Mouse (Mus musculus) C2C12 (cell line): Measurements from ENCODE around the gene Ercc2. TPM values are rescaled to one million over a fixed set of nuclear protein-coding genes. Genes with fewer than 3 reads are reported as not detected.

ENCODE experiments used
- H3K27me3 ChIP-seq: one replicate; pipeline ENCODE4 v1.6.1; 2011; ENCODE audit not compliant: control insufficient read depth, insufficient read depth, insufficient read length
- H3K36me3 ChIP-seq: one replicate; pipeline ENCODE4 v1.6.1; 2011; ENCODE audit not compliant: control insufficient read depth, insufficient read depth
- H3K4me3 ChIP-seq: one replicate; pipeline ENCODE4 v1.5.1; 2011; ENCODE audit warnings: mild to moderate bottlenecking, control low read depth; ENCODE audit not compliant: poor library complexity, insufficient read depth, severe bottlenecking
- H3K79me2 ChIP-seq: one replicate; pipeline ENCODE4 v1.6.1; 2011; ENCODE audit not compliant: control insufficient read depth, insufficient read depth
- H3K79me3 ChIP-seq: one replicate; pipeline ENCODE4 v1.6.1; 2011; ENCODE audit warnings: low read depth, control low read depth
- H3ac ChIP-seq: one replicate; pipeline ENCODE3; 2011; ENCODE audit warnings: low read depth; ENCODE audit not compliant: control insufficient read depth, insufficient read length
- CEBPB ChIP-seq: IDR thresholded peaks from one replicate; pipeline ENCODE4 v1.6.1; 2011; ENCODE audit warnings: low read depth, mild to moderate bottlenecking, control low read depth, moderate library complexity
- CTCF ChIP-seq: IDR thresholded peaks from one replicate; pipeline ENCODE4 v1.5.1; 2011; ENCODE audit not compliant: control insufficient read depth, insufficient read depth, insufficient read length
- FOSL1 ChIP-seq: IDR thresholded peaks from one replicate; pipeline ENCODE4 v1.8.0; 2011; ENCODE audit warnings: mild to moderate bottlenecking, low read length; ENCODE audit not compliant: poor library complexity, insufficient read depth, severe bottlenecking
- MAX ChIP-seq: IDR thresholded peaks from one replicate; pipeline ENCODE4 v1.6.1; 2011; ENCODE audit warnings: mild to moderate bottlenecking, control low read depth
- MYOD1 ChIP-seq: IDR thresholded peaks from one replicate; pipeline ENCODE4 v1.6.1; 2011; ENCODE audit warnings: low read depth; ENCODE audit not compliant: control insufficient read depth, insufficient read length
- MYOG ChIP-seq: IDR thresholded peaks from one replicate; pipeline ENCODE4 v1.6.1; 2011; ENCODE audit not compliant: control insufficient read depth, insufficient read length; ENCODE audit errors: extremely low read depth
- USF1 ChIP-seq: IDR thresholded peaks from one replicate; pipeline ENCODE4 v1.6.1; 2011; ENCODE audit warnings: low read depth, mild to moderate bottlenecking, control low read depth, moderate library complexity
- polyA plus RNA-seq: library from polyadenylated mRNA; unstranded; fragments of >200 nt; fragmentation: generic; extraction: Trizol; gene quantifications from one replicate; pipeline ENCODE4 v1.2.1, GENCODE M21; 2012; ENCODE audit warnings: missing spikeins

The Ercc2 gene
- polyA plus RNA-seq, 1 experiment: 9.7 TPM

GRCm38 (mm10) chr7:19426349-19426748 is 44.5 kb downstream of the Ercc2 start:
- TF ChIP-seq MAX (no peak), MYOD1 (no peak), CTCF (no peak), USF1 (no peak), MYOG (no peak), FOSL1 (no peak), CEBPB (no peak)
- H3K79me3 ChIP-seq: no peaks in the 10 kb centered on the region
- no peak overlapping the region for H3ac ChIP-seq
- H3K27me3 ChIP-seq: no peaks in the 10 kb centered on the region
- H3K4me3 ChIP-seq: no peak overlapping the region
- H3K79me2 ChIP-seq: no peaks in the 10 kb centered on the region
- no peaks in the 10 kb centered on the region for H3K36me3 ChIP-seq

GRCm38 (mm10) chr7:19426888-19427287 is 45.1 kb downstream of the Ercc2 start:
- Histone ChIP-seq H3K36me3 (no peaks in the 10 kb centered on the region), H3K79me2 (no peaks in the 10 kb centered on the region), H3ac (no peak overlapping the region), H3K27me3 (no peaks in the 10 kb centered on the region), H3K4me3 (no peak overlapping the region), H3K79me3 (no peaks in the 10 kb centered on the region)
- TF ChIP-seq USF1: peak; percentile 58
- TF ChIP-seq CTCF: no peak

- Histone ChIP-seq H3K79me3 (no peaks in the 10 kb centered on the region), H3K36me3 (peaks cover 2% of the 10 kb centered on the region), H3ac (no peak overlapping the region), H3K79me2 (no peaks in the 10 kb centered on the region), H3K27me3 (no peaks in the 10 kb centered on the region), H3K4me3 (no peak overlapping the region)
- TF ChIP-seq FOSL1 (no peak), CEBPB (no peak), MYOG (no peak), CTCF (no peak), USF1 (no peak), MAX (no peak), MYOD1 (no peak)
These were observed 46.3 kb downstream of the Ercc2 start for GRCm38 (mm10) chr7:19427999-19428650.

- H3K36me3 ChIP-seq: peaks cover 2% of the 10 kb centered on the region
- H3ac ChIP-seq: no peak overlapping the region
These were observed 47.9 kb downstream of the Ercc2 start for GRCm38 (mm10) chr7:19429726-19430125.

GRCm38 (mm10) chr7:19430402-19430801 is 48.6 kb downstream of the Ercc2 start:
- peaks cover 2% of the 10 kb centered on the region for H3K36me3 ChIP-seq
- no peaks in the 10 kb centered on the region for H3K79me2 ChIP-seq
- no peak for TF ChIP-seq FOSL1
- no peak for TF ChIP-seq USF1
- no peak for TF ChIP-seq MYOD1
- no peak for TF ChIP-seq MYOG
- no peak for TF ChIP-seq MAX
- no peak for TF ChIP-seq CEBPB
- no peak for TF ChIP-seq CTCF
- H3ac ChIP-seq: no peak overlapping the region
- no peaks in the 10 kb centered on the region for H3K27me3 ChIP-seq
- no peak overlapping the region for H3K4me3 ChIP-seq
- H3K79me3 ChIP-seq: no peaks in the 10 kb centered on the region

More at GRCm38 (mm10) chr7:19429726-19430125, 47.9 kb downstream of the Ercc2 start:
- no peaks in the 10 kb centered on the region for H3K27me3 ChIP-seq
- no peak overlapping the region for H3K4me3 ChIP-seq
- no peaks in the 10 kb centered on the region for H3K79me2 ChIP-seq
- H3K79me3 ChIP-seq: no peaks in the 10 kb centered on the region
- TF ChIP-seq MAX (no peak), MYOG (no peak), CTCF (no peak), USF1 (no peak), CEBPB (no peak)

GRCm38 (mm10) chr7:19432475-19432874 is 50.7 kb downstream of the Ercc2 start:
- no peaks in the 10 kb centered on the region for H3K27me3 ChIP-seq
- H3K79me2 ChIP-seq: no peaks in the 10 kb centered on the region
- no peaks in the 10 kb centered on the region for H3K79me3 ChIP-seq
- H3ac ChIP-seq: no peak overlapping the region
- TF ChIP-seq MYOD1: no peak
- TF ChIP-seq USF1: no peak
- TF ChIP-seq MYOG: no peak
- no peak for TF ChIP-seq CTCF
- TF ChIP-seq CEBPB: no peak
- TF ChIP-seq FOSL1: no peak
- no peak for TF ChIP-seq MAX
- H3K36me3 ChIP-seq: peaks cover 2% of the 10 kb centered on the region
- H3K4me3 ChIP-seq: no peak overlapping the region
